Mouse (Mus musculus) cerebellum, adult 11-12 months (tissue): Measurements from ENCODE around the gene Apobr.
A peak's percentile ranks its signal among the peaks of the same experiment; 100 is the strongest.

Experiments used
- DNase-seq: peaks from one replicate; pipeline ENCODE4 v3.0.0; 2022

Gene Apobr

DNA sequence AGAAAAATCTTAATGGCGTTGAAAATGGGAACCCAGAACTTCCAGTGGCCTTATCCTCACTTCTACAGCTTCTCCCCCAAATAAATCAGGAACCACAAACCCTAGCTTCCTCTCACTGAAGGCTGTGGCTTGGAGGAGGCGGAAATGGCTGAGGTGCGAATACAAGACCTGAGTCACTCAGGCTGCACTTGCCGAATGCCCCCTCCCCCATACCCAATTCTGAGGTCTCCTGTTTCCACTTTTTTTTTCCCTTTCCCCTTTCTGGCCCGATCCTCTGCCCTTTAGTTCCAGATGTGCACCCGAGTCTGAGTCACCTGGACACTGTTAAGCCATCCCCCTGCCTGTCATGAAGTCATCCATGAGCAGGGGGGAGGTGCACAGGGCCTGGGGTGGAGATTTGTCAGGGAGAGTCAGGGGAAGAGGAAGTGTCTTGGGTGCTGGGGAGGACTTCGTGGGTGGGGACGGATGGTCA lies at the start of gene Apobr:
Apobr (plus strand) TSS at position 437 of the 472 bp plus-strand sequence.
- DNase-seq, result no peak

- DNase-seq, result no peak
These were observed 49.0 kb upstream of the Apobr start for GRCm38 (mm10) chr7:126535766-126536165.

DNA sequence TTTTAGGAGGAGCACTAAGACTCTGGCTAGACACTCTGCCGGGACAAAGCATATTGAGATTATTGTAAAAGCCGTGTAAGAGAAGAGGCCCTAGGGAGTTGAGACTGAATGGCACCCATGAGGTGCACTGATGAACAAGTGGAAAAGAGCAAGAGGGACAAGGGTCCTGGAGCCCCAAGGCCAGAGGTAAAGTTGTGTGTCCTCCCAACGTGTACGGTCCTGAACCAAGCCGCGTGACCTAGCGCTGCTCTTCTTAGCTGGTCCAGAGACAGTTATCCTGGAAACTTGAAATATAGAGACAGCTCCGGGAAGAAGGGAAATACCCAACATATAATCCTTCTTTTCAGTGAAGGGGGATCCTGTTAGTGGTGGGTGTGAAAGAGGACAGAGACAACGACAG lies 48.3 kb upstream of the Apobr start:
- DNase-seq, result no peak

DNA sequence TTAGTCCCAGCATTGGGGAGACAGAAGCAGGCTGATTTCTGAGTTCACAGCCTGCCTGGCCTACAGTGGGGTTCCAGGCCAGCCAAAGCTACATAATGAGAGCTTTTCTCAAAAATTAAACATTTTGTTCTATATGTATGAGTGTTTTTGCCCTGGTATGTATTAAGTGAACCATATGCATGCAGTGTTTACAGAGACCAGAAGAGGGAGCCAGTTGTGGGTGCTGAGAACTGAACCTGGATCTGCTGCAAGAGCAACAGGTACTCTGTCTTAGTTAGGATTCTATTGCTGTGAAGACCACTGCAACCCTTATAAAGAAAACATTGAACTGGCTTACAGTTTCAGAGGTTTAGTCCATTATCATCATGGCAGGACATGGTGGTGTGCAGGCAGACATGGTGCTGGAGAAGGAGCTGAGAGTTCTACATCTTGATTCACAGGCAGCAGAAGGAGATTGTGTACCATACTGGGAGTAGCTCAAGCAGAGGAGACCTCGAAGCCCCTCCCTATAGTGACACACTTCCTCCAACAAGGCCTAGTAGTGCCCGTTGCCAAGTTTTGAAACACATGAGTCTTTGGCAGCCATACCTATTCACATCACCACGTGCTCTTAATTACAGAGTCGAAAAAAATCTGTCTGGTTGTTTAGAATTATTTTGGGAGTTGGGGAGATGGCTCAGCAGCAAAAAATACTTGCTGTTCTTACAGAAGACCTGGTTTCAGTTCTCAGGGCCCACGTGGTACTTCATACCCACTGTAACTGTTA lies 46.7 kb upstream of the Apobr start:
- no peak for DNase-seq

GRCm38 (mm10) chr7:126541661-126542060 lies 43.1 kb upstream of the Apobr start:
- no peak for DNase-seq

DNA sequence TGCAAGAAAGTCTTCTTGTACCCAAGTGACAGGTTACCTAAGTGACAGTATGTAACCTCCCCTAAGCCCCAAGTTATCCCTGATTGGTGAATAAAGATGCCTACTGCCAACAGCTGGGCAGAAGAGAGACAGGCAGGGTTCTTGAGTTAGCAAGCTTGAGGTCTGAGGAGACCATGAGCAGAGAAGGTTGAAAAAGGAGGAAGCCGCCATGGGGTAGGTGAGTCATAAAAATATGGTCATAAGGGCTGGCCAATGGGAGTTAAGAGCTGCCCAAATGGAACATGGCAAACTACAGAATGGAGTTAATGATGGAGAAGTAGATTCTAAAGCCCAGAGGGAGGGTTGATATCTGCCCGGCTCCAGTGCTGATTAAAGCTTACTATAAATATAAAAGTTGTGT lies 39.1 kb upstream of the Apobr start:
- DNase-seq, result no peak

DNA sequence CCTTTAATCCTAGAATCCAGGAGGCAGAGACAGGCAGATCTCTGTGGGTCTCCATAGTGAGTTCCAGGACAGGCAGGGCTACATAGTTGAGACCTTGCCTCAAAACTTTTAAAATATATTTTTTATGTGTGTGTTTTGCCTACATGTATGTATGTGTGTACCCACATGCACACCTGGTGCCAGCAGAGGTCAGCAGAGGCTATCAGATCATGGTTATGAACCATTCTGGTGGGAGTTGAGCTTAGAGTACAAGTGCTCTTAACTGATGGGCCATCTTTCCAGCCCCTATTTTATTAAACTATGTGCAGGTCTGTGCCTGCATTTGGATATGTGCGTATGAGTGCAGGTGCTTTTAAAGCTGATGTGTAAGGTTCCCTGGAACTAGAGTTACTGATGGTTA lies 29.9 kb upstream of the Apobr start:
- DNase-seq, result no peak

DNA sequence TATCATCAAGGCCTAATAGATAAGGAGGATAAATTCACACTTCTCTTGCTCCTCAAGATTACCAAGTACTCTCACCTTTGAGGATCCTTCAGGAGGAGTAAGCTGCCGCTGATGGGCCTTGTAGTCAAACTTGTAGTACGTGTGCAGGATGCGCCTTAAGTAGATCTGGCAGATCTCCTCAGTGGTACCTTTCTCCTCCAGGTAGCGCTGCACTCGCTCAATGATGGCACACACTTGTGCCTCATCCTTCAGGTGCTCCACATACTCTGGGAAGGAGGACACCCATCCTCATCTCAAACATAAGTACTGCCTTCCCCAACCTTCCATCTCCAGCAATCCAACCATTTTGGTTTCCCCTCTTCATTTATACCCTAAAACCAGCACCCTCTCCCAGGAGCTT lies 28.1 kb upstream of the Apobr start:
- DNase-seq, result no peak

GRCm38 (mm10) chr7:126565693-126566092 lies 19.0 kb upstream of the Apobr start:
- no peak for DNase-seq

GRCm38 (mm10) chr7:126566094-126566765 lies 18.5 kb upstream of the Apobr start, which contains the start of gene Eif3c:
TSS of gene Eif3c (minus strand) at chr7:126566411.
- peak; percentile 85 for DNase-seq

GRCm38 (mm10) chr7:126576946-126577345 lies 7.8 kb upstream of the Apobr start:
- DNase-seq, result no peak

GRCm38 (mm10) chr7:126579172-126579571 lies 5.6 kb upstream of the Apobr start:
- no peak for DNase-seq

GRCm38 (mm10) chr7:126581661-126582060 lies 3.1 kb upstream of the Apobr start:
- DNase-seq, result no peak

DNA sequence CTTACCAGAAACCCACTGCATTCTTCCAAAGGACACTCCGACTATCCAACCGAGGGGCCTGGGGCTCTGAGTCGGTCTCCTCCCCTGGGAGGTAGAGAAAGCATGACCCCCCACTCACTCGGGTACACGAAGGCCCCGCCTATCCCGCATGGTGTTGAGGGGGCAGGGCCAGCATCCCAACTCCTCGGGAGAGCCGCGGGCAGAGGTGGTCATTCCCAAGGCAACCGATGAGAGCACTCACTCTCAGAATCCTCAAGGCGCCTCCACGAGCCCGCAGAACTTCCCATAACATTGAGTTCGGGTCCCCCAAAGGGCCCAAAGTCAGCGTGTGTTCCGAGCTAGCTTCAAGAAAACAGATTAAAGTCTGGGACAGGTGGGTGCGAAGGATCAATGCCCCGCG lies 2.0 kb upstream of the Apobr start:
- peak; percentile 59 for DNase-seq

GRCm38 (mm10) chr7:126583251-126583709 lies 1.5 kb upstream of the Apobr start:
- peak; percentile 90 for DNase-seq

- no peak for DNase-seq
These were observed 981 bp upstream of the Apobr start for GRCm38 (mm10) chr7:126583761-126584160.

DNA sequence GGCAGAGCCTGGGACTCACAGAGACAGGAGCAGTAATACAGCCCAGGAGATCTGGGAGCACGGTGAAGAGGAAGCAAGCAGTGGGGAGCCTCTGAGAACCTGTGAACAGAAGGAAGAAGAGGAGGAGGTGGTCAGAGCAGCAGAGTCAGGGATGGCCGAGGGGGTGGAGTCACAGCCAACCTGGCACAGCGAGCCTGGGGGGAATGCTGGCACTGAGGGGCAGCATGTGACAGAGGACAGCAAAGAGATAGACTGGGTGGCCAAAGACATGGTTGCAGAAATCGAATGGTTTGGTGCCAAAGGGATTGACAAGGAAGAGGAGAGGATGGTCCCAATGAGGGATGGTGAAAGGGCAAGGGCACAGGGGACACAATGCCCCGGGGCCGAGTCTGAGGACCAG lies 975 bp downstream of the Apobr start, which contains the start of gene Cln3:
Cln3 (minus strand) TSS at position 101 of the 400 bp plus-strand sequence.
- no peak for DNase-seq

GRCm38 (mm10) chr7:126586839-126587238 lies 2.1 kb downstream of the Apobr start:
- DNase-seq, result no peak

GRCm38 (mm10) chr7:126587779-126588178 lies 3.0 kb downstream of the Apobr start:
- no peak for DNase-seq

- no peak for DNase-seq
These were observed 10.3 kb downstream of the Apobr start, which contains the start of gene Il27 for GRCm38 (mm10) chr7:126594862-126595561. TSS of gene Il27 (minus strand) at chr7:126594941.

GRCm38 (mm10) chr7:126595890-126596289 lies 11.1 kb downstream of the Apobr start:
- no peak for DNase-seq

- DNase-seq, result no peak
These were observed 11.7 kb downstream of the Apobr start for GRCm38 (mm10) chr7:126596414-126596813.

DNA sequence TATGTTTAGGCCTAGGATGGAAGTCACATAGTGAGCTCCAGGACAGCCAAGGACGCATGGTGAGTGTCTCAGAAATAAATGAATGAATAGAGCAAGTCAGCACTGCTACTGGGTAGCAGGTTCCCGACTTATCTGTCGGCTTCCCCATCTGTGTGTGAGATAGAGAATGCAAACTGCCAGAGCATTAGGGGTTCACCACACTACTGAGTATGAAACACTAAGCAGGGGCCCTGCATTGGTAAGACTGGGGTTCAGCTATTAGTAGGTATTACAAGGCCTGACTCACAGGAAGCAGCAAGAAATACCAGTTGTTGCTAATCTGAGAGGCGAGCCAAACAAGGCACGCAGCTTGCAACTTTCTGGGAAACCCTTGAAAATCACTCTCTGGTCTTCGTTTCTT lies 14.2 kb downstream of the Apobr start:
- no peak for DNase-seq
